Comparison of ENCODE assay signal across 8 mouse cellular contexts in genomic region chr12:99884269-99885261, GRCm38 (mm10). TPM values are rescaled to one million over a fixed set of nuclear protein-coding genes. Genes with fewer than 3 reads are reported as not detected.
DNase-seq lines count a peak whose midpoint lies in the region; ATAC-seq and TF ChIP-seq lines count a peak whose summit lies in the region.

Gene Efcab11 (minus strand): TSS chr12:99884439.
Gene Tdp1 (plus strand): TSS chr12:99884517.

- peaks cover 2% of the 10 kb centered on the region; the same call in 1 of the 2 replicates for H3K36me3 ChIP-seq in ES-E14 (ENCODE audit: control insufficient read depth, insufficient read depth, low read length, poor library complexity, severe bottlenecking)
- no peaks in the 10 kb centered on the region for H3K36me3 ChIP-seq in forebrain, embryonic 16.5 days (ENCODE audit: control insufficient read depth, insufficient read depth)
- H3K36me3 ChIP-seq in lung, embryonic 15.5 days = no peaks in the 10 kb centered on the region

- under 1% methylated on average over 73 of the region's 73 CpGs for WGBS in forebrain, embryonic 16.5 days
- under 1% methylated on average over 72 of the region's 73 CpGs for WGBS in lung, embryonic 15.5 days

- DNase-seq in ES-E14 (ENCODE audit: low read depth, low spot score) = peak; percentile 86
- DNase-seq in cerebellum, adult 11-12 months = peak; percentile 95
- DNase-seq in heart, postnatal 4 days = peak; percentile 94
- DNase-seq in layer of hippocampus, adult 8-10 months (ENCODE audit: low spot score in 2 of 2) = peak; percentile 76 to 88
- peak; percentile 88 for DNase-seq in ovary, adult 18-20 months (ENCODE audit: low spot score)
- DNase-seq in thymus, postnatal 0 days (ENCODE audit: low spot score) = peak; percentile 97

- peak; percentile 84 for ATAC-seq in forebrain, embryonic 16.5 days
- peak; percentile 84 for ATAC-seq in lung, embryonic 15.5 days (ENCODE audit: borderline replicate concordance, extremely low read depth, low FRiP score, low TSS enrichment)

- H3K4me1 ChIP-seq in ES-E14 (ENCODE audit: control insufficient read depth in 2 of 2, insufficient read depth in 2 of 2, low read length in 2 of 2, poor library complexity in 1 of 2) = no peaks in the 10 kb centered on the region
- peaks cover 19% of the 10 kb centered on the region for H3K4me1 ChIP-seq in forebrain, embryonic 16.5 days (replicated peaks; ENCODE audit: control insufficient read depth, insufficient read depth, low read length)
- peaks cover 16% of the 10 kb centered on the region for H3K4me1 ChIP-seq in lung, embryonic 15.5 days

- peak within 1 kb of the TSS; percentile 92 for H3K9ac ChIP-seq in ES-E14 (ENCODE audit: insufficient read depth, low read depth, low read length, poor library complexity, severe bottlenecking)
- peak within 1 kb of the TSS; percentile 91 for H3K9ac ChIP-seq in forebrain, embryonic 16.5 days (replicated peaks; ENCODE audit: low read depth, low read length)
- peak within 1 kb of the TSS; percentile 84 for H3K9ac ChIP-seq in lung, embryonic 15.5 days

- H3K4me3 ChIP-seq in ES-E14 (ENCODE audit: insufficient read depth in 1 of 2, low read depth in 1 of 2, low read length in 2 of 2, poor library complexity in 1 of 2, severe bottlenecking in 1 of 2) = peak within 1 kb of the TSS; percentile 81 to 97
- H3K4me3 ChIP-seq in forebrain, embryonic 16.5 days (replicated peaks; ENCODE audit: low read length) = peak within 1 kb of the TSS; percentile 80
- H3K4me3 ChIP-seq in lung, embryonic 15.5 days = peak within 1 kb of the TSS; percentile 83

- peak within 1 kb of the TSS; percentile 95 for H3K4me2 ChIP-seq in forebrain, embryonic 16.5 days (ENCODE audit: low read length)
- H3K4me2 ChIP-seq in lung, embryonic 15.5 days = peak within 1 kb of the TSS; percentile 83

- H3K27me3 ChIP-seq in forebrain, embryonic 16.5 days (replicated peaks; ENCODE audit: control insufficient read depth, insufficient read depth, low read length) = no peaks in the 10 kb centered on the region
- H3K27me3 ChIP-seq in lung, embryonic 15.5 days = no peaks in the 10 kb centered on the region

- no peaks in the 10 kb centered on the region for H3K9me3 ChIP-seq in ES-E14 (ENCODE audit: control insufficient read depth, insufficient read depth, low read depth, low read length)
- no peaks in the 10 kb centered on the region for H3K9me3 ChIP-seq in forebrain, embryonic 16.5 days (ENCODE audit: control insufficient read depth, low read length)
- H3K9me3 ChIP-seq in lung, embryonic 15.5 days = no peaks in the 10 kb centered on the region

- in situ Hi-C loops in ES-E14 (cut with MboI; ENCODE audit: low sequenced_read_pairs in 2 of 2, unreplicated experiment in 2 of 2) = no loop called here

- peak within 1 kb of the TSS; percentile 62; the same call in 1 of the 2 replicates for H3K27ac ChIP-seq in ES-E14 (ENCODE audit: insufficient read depth, low read depth, low read length, poor library complexity, severe bottlenecking)
- H3K27ac ChIP-seq in forebrain, embryonic 16.5 days (ENCODE audit: low read length) = peak within 1 kb of the TSS; percentile 87
- H3K27ac ChIP-seq in lung, embryonic 15.5 days = peak within 1 kb of the TSS; percentile 87

TF ChIP-seq in ES-E14, 5 proteins besides CTCF, POLR2A, EP300 and RAD21:
- TF ChIP-seq HCFC1 (IDR thresholded peaks at IDR 0.05; ENCODE audit: borderline replicate concordance, insufficient read depth, low read length) = peak; percentile 27; the same call in 1 of the 2 replicates
- TF ChIP-seq ZC3H11A (IDR thresholded peaks at IDR 0.05; ENCODE audit: borderline replicate concordance, low read depth, low read length) = no peak

RNA-seq across cellular contexts. Expression of gene Efcab11, which starts in this region (rescaled TPM):
- total RNA-seq in ES-E14 (2012; rRNA removed) = 2.9 and 3.6 TPM in 2 replicates
- 7.1 and 9.8 TPM in 2 replicates for polyA plus RNA-seq in forebrain, embryonic 16.5 days (2015; fragmentation: Nextera tagmentation; extraction: Ambion mirVana)
- 1 to 10 TPM; 3.5 to 4.2 TPM for total RNA-seq in heart, postnatal 4 days (2021)
- total RNA-seq in layer of hippocampus, adult 8-10 months (2022) = under 1 TPM; 0.18 to 0.49 (median 0.43) TPM
- polyA plus RNA-seq in lung, embryonic 15.5 days (2015; fragmentation: Nextera tagmentation; extraction: Ambion mirVana) = 19.2 and 20.9 TPM in 2 replicates
- 9.6 and 10.0 TPM in 2 replicates for polyA plus RNA-seq in thymus, postnatal 0 days (2015; fragmentation: Nextera tagmentation; extraction: Ambion mirVana)

RNA-seq across cellular contexts. Expression of gene Tdp1, which starts in this region (rescaled TPM):
- total RNA-seq in ES-E14 (2012; rRNA removed) = 27.5 and 34.6 TPM in 2 replicates
- 73.7 and 75.1 TPM in 2 replicates for polyA plus RNA-seq in forebrain, embryonic 16.5 days (2015; fragmentation: Nextera tagmentation; extraction: Ambion mirVana)
- 10 to 100 TPM; 16.7 to 18.1 TPM for total RNA-seq in heart, postnatal 4 days (2021)
- 10 to 100 TPM; 24.2 to 29.4 (median 25.9) TPM for total RNA-seq in layer of hippocampus, adult 8-10 months (2022)
- 69.7 and 73.0 TPM in 2 replicates for polyA plus RNA-seq in lung, embryonic 15.5 days (2015; fragmentation: Nextera tagmentation; extraction: Ambion mirVana)
- 49.9 and 55.7 TPM in 2 replicates for polyA plus RNA-seq in thymus, postnatal 0 days (2015; fragmentation: Nextera tagmentation; extraction: Ambion mirVana)

Comparison
In these comparisons a context has a peak if more than half of its experiments do, and no peak if none do; other contexts are left out.
1. Peak in every context shown above with its lines: DNase-seq, ATAC-seq, H3K4me3 ChIP-seq and H3K27ac ChIP-seq.